Mouse (Mus musculus) CH12F3 (cell line): ENCODE data around the gene Slc4a1ap.

Source experiments
- in situ Hi-C: fragments of 300-500 bp; cut with MboI; formaldehyde crosslinking; loops from 2 replicates; pipeline ENCODE4 v1.14.3; 2020; ENCODE audit warnings: low sequenced_read_pairs

Slc4a1ap gene

GRCm38 (mm10) chr5:31566457-31566856, 39.7 kb downstream of the Slc4a1ap start:
- in situ Hi-C loops: no loop called here

GRCm38 (mm10) chr5:31567951-31568657, 41.3 kb downstream of the Slc4a1ap start:
- in situ Hi-C loops: no loop called here

- in situ Hi-C loops: no loop called here
Observed at GRCm38 (mm10) chr5:31571023-31571608, 44.3 kb downstream of the Slc4a1ap start.

- in situ Hi-C loops: no loop called here
Observed at GRCm38 (mm10) chr5:31573722-31574121, 46.9 kb downstream of the Slc4a1ap start.

- in situ Hi-C loops: loop anchor here (25.0 kb wide), 2 partner anchors 611 to 911 kb away; no protein-coding TSS in a partner anchor
Observed at GRCm38 (mm10) chr5:31576539-31576975, 49.8 kb downstream of the Slc4a1ap start.

- in situ Hi-C loops: loop anchor here (25.0 kb wide), 2 partner anchors 606 to 906 kb away; no protein-coding TSS in a partner anchor
Observed at GRCm38 (mm10) chr5:31581263-31581662, 54.5 kb downstream of the Slc4a1ap start.

GRCm38 (mm10) chr5:31581932-31582331, 55.1 kb downstream of the Slc4a1ap start:
- in situ Hi-C loops: loop anchor here (25.0 kb wide), 2 partner anchors 605 to 905 kb away; no protein-coding TSS in a partner anchor

- in situ Hi-C loops: loop anchor here (25.0 kb wide), 2 partner anchors 604 to 904 kb away; no protein-coding TSS in a partner anchor
Observed at GRCm38 (mm10) chr5:31583261-31583660, 56.5 kb downstream of the Slc4a1ap start.

- in situ Hi-C loops: loop anchor here (25.0 kb wide), 2 partner anchors 602 to 902 kb away; no protein-coding TSS in a partner anchor
Observed at GRCm38 (mm10) chr5:31585526-31585925, 58.7 kb downstream of the Slc4a1ap start.

- in situ Hi-C loops: loop anchor here (25.0 kb wide), 2 partner anchors 599 to 899 kb away; no protein-coding TSS in a partner anchor
Observed at GRCm38 (mm10) chr5:31588016-31588415, 61.2 kb downstream of the Slc4a1ap start.

GRCm38 (mm10) chr5:31588672-31589071, 61.9 kb downstream of the Slc4a1ap start:
- in situ Hi-C loops: loop anchor here (25.0 kb wide), 2 partner anchors 599 to 899 kb away; no protein-coding TSS in a partner anchor

GRCm38 (mm10) chr5:31589711-31590319, 63.0 kb downstream of the Slc4a1ap start:
- in situ Hi-C loops: loop anchor here (25.0 kb wide), 2 partner anchors 597 to 897 kb away; no protein-coding TSS in a partner anchor

- in situ Hi-C loops: loop anchor here (25.0 kb wide), 2 partner anchors 596 to 896 kb away; no protein-coding TSS in a partner anchor
Observed at GRCm38 (mm10) chr5:31591122-31591521, 64.3 kb downstream of the Slc4a1ap start.

GRCm38 (mm10) chr5:31595868-31596267, 69.1 kb downstream of the Slc4a1ap start:
- in situ Hi-C loops: loop anchor here (25.0 kb wide), 2 partner anchors 591 to 891 kb away; no protein-coding TSS in a partner anchor

GRCm38 (mm10) chr5:31596481-31597429, 70.0 kb downstream of the Slc4a1ap start, which contains the start of gene Mrpl33:
Gene Mrpl33 (plus strand): TSS chr5:31596935.
- in situ Hi-C loops: loop anchor here (25.0 kb wide), 2 partner anchors 591 to 891 kb away; no protein-coding TSS in a partner anchor

GRCm38 (mm10) chr5:31597430-31597944, 70.7 kb downstream of the Slc4a1ap start:
- in situ Hi-C loops: loop anchor here (25.0 kb wide), 2 partner anchors 590 to 890 kb away; no protein-coding TSS in a partner anchor

- in situ Hi-C loops: loop anchor here (25.0 kb wide), 2 partner anchors 589 to 889 kb away; no protein-coding TSS in a partner anchor
Observed at GRCm38 (mm10) chr5:31598121-31598520, 71.3 kb downstream of the Slc4a1ap start.

GRCm38 (mm10) chr5:31598579-31598978, 71.8 kb downstream of the Slc4a1ap start:
- in situ Hi-C loops: loop anchor here (25.0 kb wide), 2 partner anchors 589 to 889 kb away; no protein-coding TSS in a partner anchor

- in situ Hi-C loops: loop anchor here (25.0 kb wide), 2 partner anchors 588 to 888 kb away; no protein-coding TSS in a partner anchor
Observed at GRCm38 (mm10) chr5:31599161-31599560, 72.4 kb downstream of the Slc4a1ap start.
